Mouse (Mus musculus): Measurements from ENCODE around the gene Scaf11. TPM values are rescaled to one million over a fixed set of nuclear protein-coding genes. Genes with fewer than 3 reads are reported as not detected.

The Scaf11 gene
- total and polyA plus RNA-seq, 2 experiments from 2014 or later: 37.6 to 40.1 TPM

- ATAC-seq (peak; percentile 13), DNase-seq (peak; percentile 30)
- Histone ChIP-seq H3K4me3 (ENCODE audit: low read depth, low read length) (peak overlapping the region; percentile 100), H3K4me1 (ENCODE audit: insufficient read depth) (0 out of 2 replicates have a peak, but pooled peaks cover 5% of the 10 kb centered on the region), H3K4me2 (ENCODE audit: low read depth) (peak overlapping the region; percentile 50), H3K9me3 (ENCODE audit: low read length) (no peaks in the 10 kb centered on the region), H3K9ac (peak overlapping the region; percentile 72), H3K36me3 (ENCODE audit: insufficient read depth) (no peaks in the 10 kb centered on the region), H3K27me3 (ENCODE audit: insufficient read depth, low read length) (no peaks in the 10 kb centered on the region), H3K27ac (ENCODE audit: low read depth, low read length) (peak overlapping the region; percentile 94)
- WGBS: under 1% methylated on average over 70 of the region's 71 CpGs
- TF ChIP-seq CTCF (IDR thresholded peaks at IDR 0.05; ENCODE audit: low read depth): no peak
Measured at GRCm38 (mm10) chr15:96459741-96460450, 747 bp downstream of the Scaf11 start.

GRCm38 (mm10) chr15:96458273-96458672, 2.4 kb downstream of the Scaf11 start:
- Histone ChIP-seq H3K36me3 (ENCODE audit: insufficient read depth) (no peaks in the 10 kb centered on the region), H3K9ac (no peak overlapping the region), H3K4me2 (ENCODE audit: low read depth) (no peak overlapping the region), H3K9me3 (ENCODE audit: low read length) (no peaks in the 10 kb centered on the region), H3K4me1 (ENCODE audit: insufficient read depth) (0 out of 2 replicates have a peak, but pooled peaks cover 5% of the 10 kb centered on the region), H3K27me3 (ENCODE audit: insufficient read depth, low read length) (no peaks in the 10 kb centered on the region), H3K4me3 (ENCODE audit: low read depth, low read length) (no peak overlapping the region), H3K27ac (ENCODE audit: low read depth, low read length) (no peak overlapping the region)
- no peak for DNase-seq
- 95% methylated on average over 3 of the region's 3 CpGs for WGBS
- no peak for TF ChIP-seq CTCF (IDR thresholded peaks at IDR 0.05; ENCODE audit: low read depth)
- no peak for ATAC-seq

GRCm38 (mm10) chr15:96457338-96457664, 3.3 kb downstream of the Scaf11 start:
- no peak for ATAC-seq
- TF ChIP-seq CTCF (IDR thresholded peaks at IDR 0.05; ENCODE audit: low read depth): no peak
- Histone ChIP-seq H3K36me3 (ENCODE audit: insufficient read depth) (no peaks in the 10 kb centered on the region), H3K4me3 (ENCODE audit: low read depth, low read length) (no peak overlapping the region), H3K4me1 (ENCODE audit: insufficient read depth) (0 out of 2 replicates have a peak, but pooled peaks cover 5% of the 10 kb centered on the region), H3K4me2 (ENCODE audit: low read depth) (no peak overlapping the region), H3K27ac (ENCODE audit: low read depth, low read length) (no peak overlapping the region), H3K9me3 (ENCODE audit: low read length) (no peaks in the 10 kb centered on the region), H3K27me3 (ENCODE audit: insufficient read depth, low read length) (no peaks in the 10 kb centered on the region), H3K9ac (no peak overlapping the region)
- WGBS: 84% methylated on average over 3 of the region's 3 CpGs
- DNase-seq: no peak

- Histone ChIP-seq H3K36me3 (ENCODE audit: insufficient read depth) (peaks cover under 1% of the 10 kb centered on the region; the same call in 1 of the 2 replicates), H3K4me1 (ENCODE audit: insufficient read depth) (0 out of 2 replicates have a peak, but pooled peaks cover 3% of the 10 kb centered on the region), H3K9ac (no peak overlapping the region), H3K4me3 (ENCODE audit: low read depth, low read length) (no peak overlapping the region), H3K4me2 (ENCODE audit: low read depth) (no peak overlapping the region), H3K9me3 (ENCODE audit: low read length) (no peaks in the 10 kb centered on the region), H3K27me3 (ENCODE audit: insufficient read depth, low read length) (no peaks in the 10 kb centered on the region), H3K27ac (ENCODE audit: low read depth, low read length) (no peak overlapping the region)
- DNase-seq: no peak
- 84% methylated on average over 5 of the region's 5 CpGs for WGBS
- no peak for ATAC-seq
- TF ChIP-seq CTCF (IDR thresholded peaks at IDR 0.05; ENCODE audit: low read depth): no peak
Measured at GRCm38 (mm10) chr15:96456651-96457337, 3.8 kb downstream of the Scaf11 start.

- TF ChIP-seq CTCF (IDR thresholded peaks at IDR 0.05; ENCODE audit: low read depth): no peak
- Histone ChIP-seq H3K27me3 (ENCODE audit: insufficient read depth, low read length) (no peaks in the 10 kb centered on the region), H3K27ac (ENCODE audit: low read depth, low read length) (no peak overlapping the region), H3K9me3 (ENCODE audit: low read length) (no peaks in the 10 kb centered on the region), H3K4me1 (ENCODE audit: insufficient read depth) (0 out of 2 replicates have a peak, but pooled peaks cover 3% of the 10 kb centered on the region), H3K4me2 (ENCODE audit: low read depth) (no peak overlapping the region), H3K36me3 (ENCODE audit: insufficient read depth) (peaks cover 4% of the 10 kb centered on the region; the same call in 1 of the 2 replicates), H3K9ac (no peak overlapping the region), H3K4me3 (ENCODE audit: low read depth, low read length) (no peak overlapping the region)
- 81% methylated on average over 4 of the region's 4 CpGs for WGBS
- no peak for DNase-seq
- ATAC-seq: no peak
Measured at GRCm38 (mm10) chr15:96455595-96456214, 4.9 kb downstream of the Scaf11 start.

- 92% methylated on average over 1 of the region's 1 CpGs for WGBS
- H3K9me3 ChIP-seq (ENCODE audit: low read length): no peaks in the 10 kb centered on the region
- H3K27me3 ChIP-seq (ENCODE audit: insufficient read depth, low read length): no peaks in the 10 kb centered on the region
- no peak overlapping the region for H3K4me2 ChIP-seq (ENCODE audit: low read depth)
- H3K4me1 ChIP-seq (ENCODE audit: insufficient read depth): 0 out of 2 replicates have a peak, but pooled peaks cover 3% of the 10 kb centered on the region
- DNase-seq: no peak
- H3K27ac ChIP-seq (ENCODE audit: low read depth, low read length): no peak overlapping the region
- no peak overlapping the region for H3K4me3 ChIP-seq (ENCODE audit: low read depth, low read length)
- peaks cover 4% of the 10 kb centered on the region; the same call in 1 of the 2 replicates for H3K36me3 ChIP-seq (ENCODE audit: insufficient read depth)
- ATAC-seq: no peak
- H3K9ac ChIP-seq: no peak overlapping the region
- no peak for TF ChIP-seq CTCF (IDR thresholded peaks at IDR 0.05; ENCODE audit: low read depth)
Measured at GRCm38 (mm10) chr15:96453346-96453745, 7.3 kb downstream of the Scaf11 start.

All from forebrain, postnatal 0 days (tissue).